Mouse (Mus musculus): ENCODE data around the gene Rtel1. TPM values are rescaled to one million over a fixed set of nuclear protein-coding genes. Genes with fewer than 3 reads are reported as not detected.

Gene Rtel1
- polyA plus RNA-seq, 1 experiment from 2014 or later = 40.7 TPM

DNA sequence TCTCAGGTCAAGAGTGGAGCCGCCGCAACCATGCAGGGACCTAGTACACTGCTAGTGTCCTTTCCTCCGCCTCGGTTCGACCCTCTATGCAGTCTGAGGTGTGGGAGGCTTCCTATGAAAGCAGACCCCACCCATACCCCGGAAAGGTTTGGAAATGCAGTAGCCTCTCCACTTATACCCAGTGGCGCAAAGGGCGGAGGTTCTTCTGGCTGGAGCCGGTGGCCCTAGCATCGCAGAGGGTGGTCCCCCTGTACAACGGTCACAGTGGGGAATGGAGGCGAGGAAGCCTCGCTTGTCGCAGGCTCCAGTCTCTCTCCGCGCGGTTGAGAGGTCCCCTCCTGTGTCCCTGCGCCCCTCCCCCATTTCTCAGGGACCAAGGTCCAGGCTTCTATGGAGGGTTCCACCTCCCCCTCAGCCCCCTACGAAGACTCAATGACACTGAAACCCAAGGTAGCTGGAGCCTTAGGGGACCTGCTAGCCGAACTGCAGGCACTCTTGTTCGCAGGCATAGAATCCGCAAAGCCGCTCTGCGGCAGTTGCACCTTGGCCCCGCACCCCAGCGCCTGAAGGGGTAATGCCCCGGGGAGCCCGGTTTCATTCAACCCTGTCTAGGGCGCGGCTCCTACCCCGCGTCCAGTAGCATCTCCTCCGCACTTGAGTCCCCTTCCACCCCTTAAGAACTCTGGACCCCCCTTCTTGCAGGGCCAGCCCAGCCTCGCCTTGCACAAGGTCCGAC lies 6.0 kb upstream of the Rtel1 start:
- H3K27ac ChIP-seq (ENCODE audit: low read depth, low read length) = peak overlapping the region; percentile 93
- peak overlapping the region; percentile 58 for H3K4me2 ChIP-seq (ENCODE audit: low read length)
- peaks cover 7% of the 10 kb centered on the region for H3K36me3 ChIP-seq (ENCODE audit: control insufficient read depth, insufficient read depth, low read length)
- peak overlapping the region; percentile 81 for H3K4me3 ChIP-seq (ENCODE audit: low read depth, low read length)
- peaks cover 8% of the 10 kb centered on the region for H3K4me1 ChIP-seq (ENCODE audit: control insufficient read depth, insufficient read depth, low read length)
- DNase-seq (ENCODE audit: low spot score) (peak; percentile 55), ATAC-seq (peak; percentile 73)
- WGBS = under 1% methylated on average over 35 of the region's 35 CpGs
- H3K27me3 ChIP-seq (replicated peaks; ENCODE audit: control insufficient read depth, insufficient read depth, low read length) = peaks cover 4% of the 10 kb centered on the region; the same call in 1 of the 2 replicates
- peak overlapping the region; percentile 94 for H3K9ac ChIP-seq (ENCODE audit: low read length)
- no peaks in the 10 kb centered on the region for H3K9me3 ChIP-seq (replicated peaks; ENCODE audit: control insufficient read depth, low read length)

DNA sequence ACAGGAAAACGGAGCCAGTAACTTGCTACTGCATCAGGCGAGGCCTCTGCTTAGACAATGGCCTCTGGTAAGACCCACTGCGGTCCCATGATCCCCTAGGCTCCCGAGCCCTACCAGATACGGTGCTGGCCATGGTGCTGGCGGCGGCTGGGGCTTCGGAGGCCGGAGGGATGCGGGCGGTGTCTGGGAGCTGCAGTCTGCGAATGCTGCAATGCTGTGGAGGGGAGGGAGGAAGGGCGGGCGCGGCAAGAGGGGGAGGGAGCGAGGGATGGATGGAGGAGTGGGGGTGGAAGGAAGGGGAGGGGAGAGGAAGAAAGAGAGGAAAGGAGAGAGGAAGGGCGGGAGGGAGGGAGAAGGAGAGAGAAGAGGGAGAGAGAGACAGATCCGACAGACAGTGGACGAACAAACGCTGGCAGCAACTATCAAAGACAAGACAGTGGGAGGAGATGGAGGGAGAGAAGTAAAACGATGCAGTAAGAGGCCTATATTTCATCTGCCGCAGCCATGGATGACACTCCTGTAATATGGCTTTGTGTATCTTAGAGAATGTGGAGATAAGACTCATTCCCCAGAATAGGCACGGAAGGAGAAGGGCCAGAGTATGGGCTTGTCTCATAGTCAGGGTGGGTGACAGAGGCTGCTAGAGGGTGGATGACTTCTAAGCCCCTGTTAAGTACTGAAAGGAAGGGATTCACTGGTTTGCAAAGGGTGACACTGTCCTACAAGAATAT lies 5.3 kb upstream of the Rtel1 start, which contains the start of gene Stmn3:
TSS of gene Stmn3 (minus strand) at position 421 of the 731 bp plus-strand sequence.
- H3K9ac ChIP-seq (ENCODE audit: low read length) = peak within 1 kb of the TSS; percentile 94
- peak within 1 kb of the TSS; percentile 93 for H3K27ac ChIP-seq (ENCODE audit: low read depth, low read length)
- peaks cover 4% of the 10 kb centered on the region; the same call in 1 of the 2 replicates for H3K27me3 ChIP-seq (replicated peaks; ENCODE audit: control insufficient read depth, insufficient read depth, low read length)
- H3K4me2 ChIP-seq (ENCODE audit: low read length) = peak within 1 kb of the TSS; percentile 58
- H3K36me3 ChIP-seq (ENCODE audit: control insufficient read depth, insufficient read depth, low read length) = no peaks in the 10 kb centered on the region
- WGBS = 4% methylated on average over 21 of the region's 23 CpGs
- no peaks in the 10 kb centered on the region for H3K9me3 ChIP-seq (replicated peaks; ENCODE audit: control insufficient read depth, low read length)
- H3K4me3 ChIP-seq (ENCODE audit: low read depth, low read length) = peak within 1 kb of the TSS; percentile 81
- peaks cover 12% of the 10 kb centered on the region for H3K4me1 ChIP-seq (ENCODE audit: control insufficient read depth, insufficient read depth, low read length)
- peak; percentile 85 for DNase-seq (ENCODE audit: low spot score)
- ATAC-seq = peak; percentile 88

DNA sequence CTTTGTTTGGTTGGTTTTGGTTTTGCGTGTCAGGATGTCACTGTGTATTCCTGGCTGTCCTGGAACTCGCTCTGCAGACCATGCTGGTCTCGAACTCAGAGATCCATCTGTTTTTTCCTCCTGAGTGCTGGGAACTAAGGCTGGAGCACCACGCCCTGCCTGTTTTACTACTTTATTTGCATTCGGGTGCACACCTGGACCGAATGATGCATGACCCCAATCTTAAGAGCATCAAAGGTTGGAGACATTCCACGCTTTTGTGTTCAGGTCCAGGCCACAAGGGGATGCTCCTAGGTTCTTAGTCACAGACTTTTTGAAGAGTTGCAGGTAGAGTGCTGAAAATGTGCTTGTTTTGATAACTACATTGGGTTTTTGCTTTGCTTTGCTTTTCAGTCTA lies 562 bp downstream of the Rtel1 start:
- ATAC-seq (no peak), DNase-seq (ENCODE audit: low spot score) (no peak)
- Histone ChIP-seq H3K9me3 (replicated peaks; ENCODE audit: control insufficient read depth, low read length) (no peaks in the 10 kb centered on the region), H3K9ac (ENCODE audit: low read length) (peak overlapping the region; percentile 68), H3K36me3 (ENCODE audit: control insufficient read depth, insufficient read depth, low read length) (peaks cover 30% of the 10 kb centered on the region), H3K4me1 (ENCODE audit: control insufficient read depth, insufficient read depth, low read length) (peaks cover 8% of the 10 kb centered on the region; the same call in 1 of the 2 replicates), H3K4me3 (ENCODE audit: low read depth, low read length) (peak overlapping the region; percentile 45), H3K27ac (ENCODE audit: low read depth, low read length) (no peak overlapping the region), H3K4me2 (ENCODE audit: low read length) (peak overlapping the region; percentile 70), H3K27me3 (replicated peaks; ENCODE audit: control insufficient read depth, insufficient read depth, low read length) (peaks cover 4% of the 10 kb centered on the region; the same call in 1 of the 2 replicates)
- 11% methylated on average over 7 of the region's 7 CpGs for WGBS

DNA sequence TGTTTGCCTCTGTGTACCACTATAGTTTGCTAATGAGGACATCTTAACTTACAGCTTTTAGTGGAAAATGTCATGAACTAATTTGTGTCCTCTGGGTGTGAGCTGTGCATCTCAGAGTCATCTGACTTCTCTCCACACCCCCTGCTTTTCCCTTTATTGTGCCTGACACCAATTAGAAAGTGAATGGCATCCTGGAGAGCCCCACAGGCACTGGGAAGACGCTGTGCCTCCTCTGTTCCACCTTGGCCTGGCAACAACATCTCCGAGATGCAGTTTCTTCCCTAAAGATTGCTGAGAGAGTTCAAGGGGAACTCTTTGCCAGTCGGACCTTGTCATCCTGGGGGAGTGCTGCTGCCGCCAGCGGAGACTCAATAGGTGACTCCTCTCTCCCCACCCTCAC lies 2.6 kb downstream of the Rtel1 start:
- Histone ChIP-seq H3K4me1 (ENCODE audit: control insufficient read depth, insufficient read depth, low read length) (peaks cover 8% of the 10 kb centered on the region; the same call in 1 of the 2 replicates), H3K27ac (ENCODE audit: low read depth, low read length) (no peak overlapping the region), H3K9ac (ENCODE audit: low read length) (no peak overlapping the region), H3K4me3 (ENCODE audit: low read depth, low read length) (no peak overlapping the region), H3K36me3 (ENCODE audit: control insufficient read depth, insufficient read depth, low read length) (peaks cover 43% of the 10 kb centered on the region), H3K27me3 (replicated peaks; ENCODE audit: control insufficient read depth, insufficient read depth, low read length) (no peaks in the 10 kb centered on the region), H3K9me3 (replicated peaks; ENCODE audit: control insufficient read depth, low read length) (no peaks in the 10 kb centered on the region), H3K4me2 (ENCODE audit: low read length) (no peak overlapping the region)
- WGBS = 78% methylated on average over 5 of the region's 5 CpGs
- DNase-seq (ENCODE audit: low spot score) (no peak), ATAC-seq (no peak)

DNA sequence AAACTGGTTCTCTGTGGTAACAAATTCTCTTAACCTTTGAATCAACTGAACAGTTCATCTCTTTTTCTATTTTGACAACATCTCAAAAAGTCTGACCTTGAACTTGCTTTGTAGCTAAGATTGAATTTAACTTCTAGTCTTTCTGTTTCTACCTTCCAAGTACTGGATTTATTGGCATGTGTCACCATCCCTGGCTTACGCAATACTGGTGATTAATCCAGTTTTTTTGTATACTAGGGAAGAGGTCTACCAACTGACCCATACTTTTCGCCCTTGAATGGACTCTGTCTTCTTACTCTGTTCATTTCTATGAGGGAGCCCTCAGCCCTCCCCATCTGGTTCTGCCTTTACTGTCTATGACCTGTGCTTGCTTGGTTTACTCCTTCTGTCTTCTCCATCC lies 6.6 kb downstream of the Rtel1 start:
- 92% methylated on average over 2 of the region's 2 CpGs for WGBS
- H3K9ac ChIP-seq (ENCODE audit: low read length) = no peak overlapping the region
- H3K36me3 ChIP-seq (ENCODE audit: control insufficient read depth, insufficient read depth, low read length) = peaks cover 75% of the 10 kb centered on the region
- no peaks in the 10 kb centered on the region for H3K4me1 ChIP-seq (ENCODE audit: control insufficient read depth, insufficient read depth, low read length)
- ATAC-seq (no peak), DNase-seq (ENCODE audit: low spot score) (no peak)
- no peak overlapping the region for H3K27ac ChIP-seq (ENCODE audit: low read depth, low read length)
- no peak overlapping the region for H3K4me3 ChIP-seq (ENCODE audit: low read depth, low read length)
- no peaks in the 10 kb centered on the region for H3K9me3 ChIP-seq (replicated peaks; ENCODE audit: control insufficient read depth, low read length)
- no peak overlapping the region for H3K4me2 ChIP-seq (ENCODE audit: low read length)
- no peaks in the 10 kb centered on the region for H3K27me3 ChIP-seq (replicated peaks; ENCODE audit: control insufficient read depth, insufficient read depth, low read length)

DNA sequence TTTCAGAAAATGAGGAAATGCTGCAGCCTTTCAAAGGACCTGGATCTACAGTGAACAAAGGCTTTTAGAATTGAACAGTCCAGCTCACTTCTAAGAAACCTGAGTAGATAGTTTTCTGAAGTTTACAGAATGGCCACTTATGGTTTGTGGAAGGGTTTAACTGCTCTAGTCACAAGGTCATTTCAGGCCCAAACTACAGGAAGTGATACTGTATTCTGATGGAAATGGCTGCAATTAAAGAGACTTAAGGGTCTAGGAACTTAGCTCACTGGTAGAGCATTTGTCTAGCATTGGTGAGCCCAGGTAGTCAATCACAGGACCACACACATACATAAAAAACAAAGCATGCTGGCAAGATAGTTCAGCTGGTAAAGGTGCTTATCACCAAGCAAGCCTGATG lies 13.0 kb downstream of the Rtel1 start:
- no peak overlapping the region for H3K4me2 ChIP-seq (ENCODE audit: low read length)
- no peaks in the 10 kb centered on the region for H3K4me1 ChIP-seq (ENCODE audit: control insufficient read depth, insufficient read depth, low read length)
- no peak overlapping the region for H3K9ac ChIP-seq (ENCODE audit: low read length)
- H3K27ac ChIP-seq (ENCODE audit: low read depth, low read length) = no peak overlapping the region
- no peaks in the 10 kb centered on the region for H3K27me3 ChIP-seq (replicated peaks; ENCODE audit: control insufficient read depth, insufficient read depth, low read length)
- H3K4me3 ChIP-seq (ENCODE audit: low read depth, low read length) = no peak overlapping the region
- ATAC-seq = no peak
- DNase-seq (ENCODE audit: low spot score) = no peak
- H3K9me3 ChIP-seq (replicated peaks; ENCODE audit: control insufficient read depth, low read length) = no peaks in the 10 kb centered on the region
- H3K36me3 ChIP-seq (ENCODE audit: control insufficient read depth, insufficient read depth, low read length) = peaks cover 78% of the 10 kb centered on the region

DNA sequence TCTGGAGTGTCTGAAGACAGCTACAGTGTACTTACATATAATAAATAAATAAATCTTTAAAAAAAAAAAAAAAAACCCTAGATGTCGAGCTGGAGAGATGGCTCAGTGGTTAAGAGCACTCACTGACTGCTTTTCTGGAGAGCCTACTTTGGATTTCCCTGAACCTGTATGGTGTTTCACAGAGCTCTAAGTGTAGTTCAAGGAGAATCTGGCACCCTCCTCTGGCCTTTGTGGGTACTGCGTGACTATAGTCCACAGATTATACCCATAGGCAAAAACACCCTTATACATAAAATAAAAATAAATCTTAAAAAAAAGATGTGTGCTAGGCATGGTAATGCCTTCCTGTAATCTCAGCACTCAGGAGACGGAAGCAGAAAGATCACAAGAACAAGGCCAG lies 14.5 kb downstream of the Rtel1 start:
- peaks cover 76% of the 10 kb centered on the region for H3K36me3 ChIP-seq (ENCODE audit: control insufficient read depth, insufficient read depth, low read length)

DNA sequence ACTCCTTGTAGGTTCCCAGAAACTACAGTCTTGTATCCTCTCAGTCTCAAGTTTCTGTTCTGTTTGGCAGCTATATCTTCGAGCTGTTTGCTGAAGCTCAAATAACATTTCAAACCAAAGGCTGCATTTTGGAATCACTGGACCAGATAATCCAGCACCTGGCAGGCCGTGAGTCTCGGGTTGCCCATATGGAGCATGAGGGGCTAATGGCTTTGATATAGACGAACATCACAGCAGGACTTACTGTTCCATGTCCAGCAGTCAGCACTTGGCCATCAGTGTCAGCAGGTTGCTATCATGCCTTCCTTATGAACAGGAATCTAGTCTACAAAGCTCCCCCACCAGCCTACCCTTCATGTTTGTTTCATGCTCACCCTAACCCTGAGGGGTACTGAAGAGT lies 20.9 kb downstream of the Rtel1 start:
- H3K9me3 ChIP-seq (replicated peaks; ENCODE audit: control insufficient read depth, low read length) = no peaks in the 10 kb centered on the region
- DNase-seq (ENCODE audit: low spot score) (no peak), ATAC-seq (no peak)
- no peak overlapping the region for H3K4me3 ChIP-seq (ENCODE audit: low read depth, low read length)
- H3K4me1 ChIP-seq (ENCODE audit: control insufficient read depth, insufficient read depth, low read length) = no peaks in the 10 kb centered on the region
- no peaks in the 10 kb centered on the region for H3K27me3 ChIP-seq (replicated peaks; ENCODE audit: control insufficient read depth, insufficient read depth, low read length)
- H3K9ac ChIP-seq (ENCODE audit: low read length) = no peak overlapping the region
- H3K36me3 ChIP-seq (ENCODE audit: control insufficient read depth, insufficient read depth, low read length) = peaks cover 66% of the 10 kb centered on the region
- no peak overlapping the region for H3K27ac ChIP-seq (ENCODE audit: low read depth, low read length)
- 80% methylated on average over 4 of the region's 4 CpGs for WGBS
- no peak overlapping the region for H3K4me2 ChIP-seq (ENCODE audit: low read length)

More for the DNA sequence above, 14.5 kb downstream of the Rtel1 start:
- Histone ChIP-seq H3K27ac (ENCODE audit: low read depth, low read length) (no peak overlapping the region), H3K9me3 (replicated peaks; ENCODE audit: control insufficient read depth, low read length) (no peaks in the 10 kb centered on the region), H3K4me2 (ENCODE audit: low read length) (no peak overlapping the region), H3K27me3 (replicated peaks; ENCODE audit: control insufficient read depth, insufficient read depth, low read length) (no peaks in the 10 kb centered on the region), H3K9ac (ENCODE audit: low read length) (no peak overlapping the region), H3K4me3 (ENCODE audit: low read depth, low read length) (no peak overlapping the region), H3K4me1 (ENCODE audit: control insufficient read depth, insufficient read depth, low read length) (no peaks in the 10 kb centered on the region)
- DNase-seq (ENCODE audit: low spot score) (peak; percentile 80), ATAC-seq (peak; percentile 66; the same call in 1 of the 2 replicates)
- 71% methylated on average over 3 of the region's 3 CpGs for WGBS

DNA sequence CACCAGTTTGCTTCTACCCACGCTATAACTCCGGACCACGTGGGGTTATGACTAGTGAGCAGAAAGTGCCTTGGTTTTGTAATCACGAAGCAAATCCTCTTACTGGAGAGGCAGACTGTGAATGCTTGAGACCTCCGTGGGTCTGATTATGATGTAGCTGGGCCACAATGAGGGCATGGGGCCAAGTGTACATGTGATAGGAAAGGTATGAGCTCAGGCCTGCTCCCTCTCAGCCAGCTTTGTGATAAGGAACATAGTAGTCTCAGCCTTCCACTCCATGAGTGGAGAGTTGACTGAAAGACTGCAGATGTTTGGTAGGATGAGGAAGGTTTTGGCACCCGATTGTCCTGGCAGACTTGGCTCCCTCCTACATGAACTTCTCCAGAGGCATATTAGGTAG lies 23.2 kb downstream of the Rtel1 start:
- Histone ChIP-seq H3K36me3 (ENCODE audit: control insufficient read depth, insufficient read depth, low read length) (peaks cover 61% of the 10 kb centered on the region), H3K4me1 (ENCODE audit: control insufficient read depth, insufficient read depth, low read length) (no peaks in the 10 kb centered on the region), H3K27me3 (replicated peaks; ENCODE audit: control insufficient read depth, insufficient read depth, low read length) (no peaks in the 10 kb centered on the region), H3K9ac (ENCODE audit: low read length) (no peak overlapping the region), H3K27ac (ENCODE audit: low read depth, low read length) (no peak overlapping the region), H3K4me2 (ENCODE audit: low read length) (no peak overlapping the region), H3K4me3 (ENCODE audit: low read depth, low read length) (no peak overlapping the region), H3K9me3 (replicated peaks; ENCODE audit: control insufficient read depth, low read length) (no peaks in the 10 kb centered on the region)
- ATAC-seq (no peak), DNase-seq (ENCODE audit: low spot score) (no peak)
- WGBS = 91% methylated on average over 6 of the region's 6 CpGs

Data from forebrain, embryonic 14.5 days (tissue).